Mouse (Mus musculus) bone marrow, adult 2 months (tissue): ENCODE measurements around the gene Ranbp9.

Experiments used
- CTCF ChIP-seq: fragments of 200-500 bp; IDR thresholded peaks from 2 replicates; pipeline ENCODE4 v1.5.1; 2011; ENCODE audit warnings: low read length, control low read depth; ENCODE audit not compliant: control insufficient read depth, insufficient read depth
- POLR2A ChIP-seq: fragments of 200-500 bp; IDR thresholded peaks from 2 replicates; pipeline ENCODE4 v1.6.1; 2011; ENCODE audit warnings: low read depth, mild to moderate bottlenecking, control low read depth, low read length, borderline replicate concordance; ENCODE audit not compliant: control insufficient read depth

DNA sequence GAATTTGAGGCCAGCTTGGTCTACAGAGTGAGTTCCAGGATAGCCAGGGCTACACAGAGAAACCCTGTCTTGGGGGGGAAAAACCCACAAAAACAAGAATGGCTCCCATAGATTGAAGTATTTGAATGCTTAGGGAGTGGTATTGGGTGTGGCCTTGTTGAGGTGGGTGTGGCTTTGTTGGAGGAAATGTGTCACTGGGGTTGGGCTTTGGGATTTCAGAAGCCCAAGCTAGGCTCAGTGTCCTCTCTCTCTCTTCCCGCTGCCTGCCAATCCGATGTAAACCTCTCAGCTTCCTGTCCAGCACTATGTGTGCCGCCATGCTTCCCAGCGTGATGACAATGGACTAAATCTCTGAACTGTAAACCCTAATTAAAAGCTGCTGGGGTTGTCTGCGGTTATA lies 20.5 kb upstream of the Ranbp9 start:
- TF ChIP-seq POLR2A = no peak
- TF ChIP-seq CTCF = no peak
